Mouse (Mus musculus): ENCODE measurements around the gene Sema4b.

The Sema4b gene

DNA sequence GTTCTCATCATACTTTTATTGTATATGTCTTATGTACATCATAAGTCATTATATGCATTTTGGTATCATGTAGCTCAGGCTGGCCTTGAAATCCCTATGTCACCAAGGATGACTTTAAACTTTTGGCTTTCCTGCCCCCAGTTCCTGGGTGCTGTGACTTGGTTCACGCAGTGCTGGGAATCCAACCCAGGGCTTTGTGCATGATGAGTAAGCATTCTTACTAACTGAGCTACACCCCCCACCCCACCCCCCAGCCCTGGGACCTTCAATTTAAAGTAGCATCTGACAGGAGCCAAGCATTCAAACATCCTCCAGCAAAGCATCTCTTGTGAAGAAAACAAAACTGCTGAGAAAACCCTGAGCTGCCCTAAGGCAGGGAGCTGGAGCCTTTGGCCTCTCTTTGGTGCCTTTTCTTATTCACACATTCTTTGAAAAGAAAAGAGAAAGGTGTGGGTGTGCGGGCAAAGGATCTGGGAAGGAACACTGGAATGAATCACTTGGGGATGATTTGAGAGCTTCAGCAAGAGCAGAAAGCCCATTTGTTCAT, 2.0 kb downstream of the Sema4b start:
- TF ChIP-seq NANOG (IDR thresholded peaks at IDR 0.05; ENCODE audit: borderline replicate concordance, low read length), result peak; percentile 28; the same call in 1 of the 2 replicates
- TF ChIP-seq CTCF (conservative IDR thresholded peaks at IDR 0.05; ENCODE audit: low read length), result no peak
- TF ChIP-seq POU5F1 (IDR thresholded peaks at IDR 0.05; ENCODE audit: borderline replicate concordance, low read length), result peak; percentile 25; the same call in 1 of the 2 replicates
- H3K4me3 ChIP-seq (replicated peaks; ENCODE audit: low read length), result peak overlapping the region; percentile 86

GRCm38 (mm10) chr7:80189147-80189933, 2.7 kb downstream of the Sema4b start:
- Histone ChIP-seq H3K4me1 (replicated peaks; ENCODE audit: low read depth, low read length) (peaks cover 85% of the 10 kb centered on the region), H3K27me3 (ENCODE audit: insufficient read depth, low read length) (no peaks in the 10 kb centered on the region), H3K36me3 (ENCODE audit: insufficient read depth, low read length) (peaks cover 11% of the 10 kb centered on the region), H3K9me3 (ENCODE audit: low read length) (no peaks in the 10 kb centered on the region), H3K4me3 (replicated peaks; ENCODE audit: low read length) (peak overlapping the region; percentile 86)
- TF ChIP-seq CTCF (conservative IDR thresholded peaks at IDR 0.05; ENCODE audit: low read length) (no peak), POU5F1 (IDR thresholded peaks at IDR 0.05; ENCODE audit: borderline replicate concordance, low read length) (no peak), NANOG (IDR thresholded peaks at IDR 0.05; ENCODE audit: borderline replicate concordance, low read length) (no peak; the same call in 1 of the 2 replicates)

More for the DNA sequence above, 2.0 kb downstream of the Sema4b start:
- Histone ChIP-seq H3K36me3 (ENCODE audit: insufficient read depth, low read length) (peaks cover 7% of the 10 kb centered on the region; the same call in 1 of the 2 replicates), H3K9me3 (ENCODE audit: low read length) (no peaks in the 10 kb centered on the region), H3K27me3 (ENCODE audit: insufficient read depth, low read length) (no peaks in the 10 kb centered on the region), H3K4me1 (replicated peaks; ENCODE audit: low read depth, low read length) (peaks cover 84% of the 10 kb centered on the region)

DNA sequence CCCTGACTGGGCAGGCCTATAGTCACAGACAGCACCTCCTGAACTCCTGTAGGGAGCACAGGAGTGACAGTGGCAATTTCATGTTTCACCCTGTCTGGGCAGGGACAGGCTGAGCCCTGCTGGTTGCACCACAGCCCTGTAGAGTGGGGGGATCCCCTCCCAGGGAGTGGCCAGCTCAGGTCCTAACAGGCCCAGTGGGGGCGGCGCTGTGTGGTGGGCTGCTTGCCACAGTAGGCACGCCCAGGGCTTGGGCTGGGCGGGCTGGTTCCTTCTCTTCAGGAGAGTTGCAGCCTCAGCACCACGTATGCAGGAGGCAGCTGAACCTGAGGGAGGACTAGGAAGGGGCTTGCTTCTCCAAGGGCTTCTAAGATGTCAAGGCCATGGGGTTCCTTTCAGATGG, 4.8 kb downstream of the Sema4b start:
- H3K36me3 ChIP-seq (ENCODE audit: insufficient read depth, low read length), result peaks cover 17% of the 10 kb centered on the region
- peak overlapping the region; percentile 86 for H3K4me3 ChIP-seq (replicated peaks; ENCODE audit: low read length)
- H3K27me3 ChIP-seq (ENCODE audit: insufficient read depth, low read length), result no peaks in the 10 kb centered on the region
- no peak for TF ChIP-seq CTCF (conservative IDR thresholded peaks at IDR 0.05; ENCODE audit: low read length)
- TF ChIP-seq POU5F1 (IDR thresholded peaks at IDR 0.05; ENCODE audit: borderline replicate concordance, low read length), result no peak
- TF ChIP-seq NANOG (IDR thresholded peaks at IDR 0.05; ENCODE audit: borderline replicate concordance, low read length), result no peak
- peaks cover 91% of the 10 kb centered on the region for H3K4me1 ChIP-seq (replicated peaks; ENCODE audit: low read depth, low read length)
- no peaks in the 10 kb centered on the region for H3K9me3 ChIP-seq (ENCODE audit: low read length)

- H3K9me3 ChIP-seq (ENCODE audit: low read length), result no peaks in the 10 kb centered on the region
Measured at GRCm38 (mm10) chr7:80192226-80193061, 5.8 kb downstream of the Sema4b start.

DNA sequence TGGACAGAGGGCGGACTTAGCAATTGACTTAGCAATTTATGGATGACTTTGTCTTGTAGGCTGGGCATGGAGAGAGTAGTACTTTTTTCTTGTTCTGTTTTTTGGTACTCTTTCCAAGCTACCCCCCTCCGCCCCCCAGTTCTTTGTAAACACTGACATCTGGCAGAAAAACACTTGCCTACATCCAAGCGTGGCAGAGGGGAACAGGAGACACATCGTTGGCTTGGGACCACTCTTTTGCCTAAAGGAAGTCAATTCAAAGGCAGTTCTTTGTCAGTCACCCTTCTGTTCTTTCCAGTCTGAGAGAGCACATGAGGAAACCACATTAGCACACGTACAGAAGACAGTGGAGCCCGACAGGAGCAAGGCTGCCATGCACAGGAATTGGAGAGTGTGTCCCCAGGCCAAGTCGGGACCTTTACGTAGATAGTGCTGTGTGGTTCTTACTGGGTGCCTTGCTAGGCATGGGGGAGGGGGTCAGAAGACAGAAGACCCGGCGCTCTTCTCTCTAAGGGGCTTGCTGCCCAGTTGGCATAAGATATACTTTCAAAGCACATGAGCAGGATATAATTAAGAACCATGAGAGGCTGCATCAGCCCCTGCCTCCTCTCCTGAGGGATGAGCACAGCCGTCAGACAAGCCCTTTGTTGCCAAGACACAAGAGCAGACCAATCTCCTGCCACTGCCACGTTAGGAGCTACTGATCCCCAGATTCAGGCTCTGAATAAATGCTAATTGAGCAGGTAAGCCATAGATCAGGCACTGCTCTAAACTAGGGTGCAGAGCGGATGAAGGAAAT, 7.5 kb downstream of the Sema4b start:
- TF ChIP-seq NANOG (IDR thresholded peaks at IDR 0.05; ENCODE audit: borderline replicate concordance, low read length) (no peak), POU5F1 (IDR thresholded peaks at IDR 0.05; ENCODE audit: borderline replicate concordance, low read length) (no peak), CTCF (conservative IDR thresholded peaks at IDR 0.05; ENCODE audit: low read length) (no peak)
- Histone ChIP-seq H3K36me3 (ENCODE audit: insufficient read depth, low read length) (peaks cover 18% of the 10 kb centered on the region), H3K4me1 (replicated peaks; ENCODE audit: low read depth, low read length) (peaks cover 86% of the 10 kb centered on the region), H3K27me3 (ENCODE audit: insufficient read depth, low read length) (no peaks in the 10 kb centered on the region), H3K4me3 (replicated peaks; ENCODE audit: low read length) (0 out of 2 replicates have a peak overlapping the region, but pooled peaks have one; percentile 17), H3K9me3 (ENCODE audit: low read length) (no peaks in the 10 kb centered on the region)

More at GRCm38 (mm10) chr7:80192226-80193061, 5.8 kb downstream of the Sema4b start:
- H3K36me3 ChIP-seq (ENCODE audit: insufficient read depth, low read length), result peaks cover 17% of the 10 kb centered on the region
- no peaks in the 10 kb centered on the region for H3K27me3 ChIP-seq (ENCODE audit: insufficient read depth, low read length)
- peak overlapping the region; percentile 86 for H3K4me3 ChIP-seq (replicated peaks; ENCODE audit: low read length)
- TF ChIP-seq CTCF (conservative IDR thresholded peaks at IDR 0.05; ENCODE audit: low read length), result no peak
- no peak for TF ChIP-seq NANOG (IDR thresholded peaks at IDR 0.05; ENCODE audit: borderline replicate concordance, low read length)
- no peak for TF ChIP-seq POU5F1 (IDR thresholded peaks at IDR 0.05; ENCODE audit: borderline replicate concordance, low read length)
- peaks cover 95% of the 10 kb centered on the region for H3K4me1 ChIP-seq (replicated peaks; ENCODE audit: low read depth, low read length)

DNA sequence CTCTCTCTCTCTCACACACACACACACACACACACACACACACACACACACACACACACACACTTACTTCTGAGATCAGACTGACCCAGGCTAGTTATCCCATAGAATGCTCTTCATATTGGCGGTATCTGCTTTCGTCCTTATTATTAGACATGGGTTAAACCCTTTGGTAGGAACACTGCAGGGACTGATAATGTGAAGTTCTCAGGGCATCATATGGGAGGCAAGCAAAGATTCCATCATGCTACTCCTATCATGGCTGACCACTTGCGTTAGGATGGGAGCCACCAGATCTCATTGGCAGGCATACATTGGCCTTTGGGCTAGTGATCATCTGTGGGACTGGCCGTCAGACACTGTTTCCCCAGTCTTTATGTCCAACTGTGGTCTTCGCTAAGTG, 8.5 kb downstream of the Sema4b start:
- Histone ChIP-seq H3K27me3 (ENCODE audit: insufficient read depth, low read length) (no peaks in the 10 kb centered on the region), H3K4me3 (replicated peaks; ENCODE audit: low read length) (no peak overlapping the region), H3K36me3 (ENCODE audit: insufficient read depth, low read length) (peaks cover 23% of the 10 kb centered on the region), H3K4me1 (replicated peaks; ENCODE audit: low read depth, low read length) (peaks cover 86% of the 10 kb centered on the region), H3K9me3 (ENCODE audit: low read length) (no peaks in the 10 kb centered on the region)
- TF ChIP-seq POU5F1 (IDR thresholded peaks at IDR 0.05; ENCODE audit: borderline replicate concordance, low read length) (no peak), NANOG (IDR thresholded peaks at IDR 0.05; ENCODE audit: borderline replicate concordance, low read length) (no peak), CTCF (conservative IDR thresholded peaks at IDR 0.05; ENCODE audit: low read length) (no peak)

DNA sequence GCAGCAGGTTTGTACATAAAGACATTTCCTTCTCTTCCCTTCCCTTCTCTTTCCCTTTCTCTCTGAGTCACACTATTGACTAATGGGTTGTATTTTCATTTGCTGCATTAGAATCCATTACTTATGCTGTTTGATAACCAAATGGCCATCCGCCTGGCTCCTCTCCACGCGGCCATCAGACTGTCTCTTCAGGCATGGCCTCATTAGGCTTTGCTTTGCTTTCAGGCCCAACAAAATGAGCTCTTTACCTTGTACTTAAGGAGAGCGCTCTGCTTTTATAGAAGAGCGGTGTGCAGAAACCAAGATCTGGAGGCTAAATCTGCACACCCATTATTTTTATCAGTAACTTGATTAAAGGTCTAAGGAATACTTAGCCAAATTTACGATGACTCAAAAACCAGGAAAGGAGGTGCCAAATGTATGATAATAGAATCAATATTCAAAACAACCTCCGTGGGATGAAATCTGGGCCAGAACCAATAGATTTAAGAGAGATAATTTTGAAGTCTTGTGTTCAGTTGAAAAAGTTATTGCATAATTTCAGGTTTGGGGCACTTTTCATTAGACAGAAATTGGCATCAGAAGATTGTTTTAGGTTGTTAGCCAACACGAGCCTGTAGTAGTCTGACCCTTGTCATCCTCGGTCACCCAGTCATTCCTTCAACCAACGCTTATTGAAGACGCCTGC, 9.1 kb downstream of the Sema4b start:
- Histone ChIP-seq H3K9me3 (ENCODE audit: low read length) (no peaks in the 10 kb centered on the region), H3K27me3 (ENCODE audit: insufficient read depth, low read length) (no peaks in the 10 kb centered on the region), H3K4me1 (replicated peaks; ENCODE audit: low read depth, low read length) (peaks cover 86% of the 10 kb centered on the region), H3K36me3 (ENCODE audit: insufficient read depth, low read length) (peaks cover 23% of the 10 kb centered on the region), H3K4me3 (replicated peaks; ENCODE audit: low read length) (no peak overlapping the region)
- no peak for TF ChIP-seq NANOG (IDR thresholded peaks at IDR 0.05; ENCODE audit: borderline replicate concordance, low read length)
- TF ChIP-seq POU5F1 (IDR thresholded peaks at IDR 0.05; ENCODE audit: borderline replicate concordance, low read length), result no peak
- no peak for TF ChIP-seq CTCF (conservative IDR thresholded peaks at IDR 0.05; ENCODE audit: low read length)
